Mouse (Mus musculus) heart, postnatal 0 days (tissue): Measurements from ENCODE around the gene Gm10392.

Source experiments
- CTCF ChIP-seq: IDR thresholded peaks from 2 replicates; pipeline ENCODE4 v1.5.1; 2016; ENCODE audit warnings: antibody characterized with exemption, control low read depth, low read depth
- EP300 ChIP-seq: IDR thresholded peaks from 2 replicates; pipeline ENCODE4 v1.6.1; 2016; ENCODE audit warnings: antibody characterized with exemption, low read depth

GRCm38 (mm10) chr11:77494344-77494676 lies 24.7 kb downstream of the Gm10392 start:
- TF ChIP-seq CTCF: no peak
- no peak for TF ChIP-seq EP300
